Mouse (Mus musculus) G1E (cell line): ENCODE data around the gene Tpm3.

Experiments
- CTCF ChIP-seq: IDR thresholded peaks from 2 replicates; pipeline ENCODE4 v1.5.1; 2012; ENCODE audit warnings: low read depth, low read length, inconsistent platforms, mixed read lengths
- TAL1 ChIP-seq: conservative IDR thresholded peaks from 2 replicates; pipeline ENCODE4 v1.6.1; 2012; ENCODE audit warnings: low read depth, low read length, inconsistent platforms, mixed read lengths

DNA sequence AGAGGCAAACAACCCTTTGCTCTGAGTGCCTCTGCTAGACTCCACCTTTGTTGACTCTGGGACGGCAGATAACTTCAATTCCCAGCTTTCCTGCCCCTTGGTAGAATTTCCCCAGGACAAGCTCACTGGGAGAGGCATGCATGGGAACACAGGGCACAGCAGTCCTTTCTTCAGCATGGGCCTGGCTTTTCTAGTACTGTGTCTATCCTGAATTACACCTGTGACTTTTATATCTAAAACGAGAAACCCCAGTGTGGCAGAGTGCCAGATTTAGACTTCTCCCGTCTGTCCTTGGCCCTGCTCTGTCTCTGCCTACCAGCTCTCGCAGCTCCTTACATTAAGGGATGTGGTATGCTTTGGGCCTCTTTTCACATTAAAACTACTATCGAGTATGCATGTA lies 10.6 kb downstream of the Tpm3 start:
- no peak for TF ChIP-seq CTCF
- no peak for TF ChIP-seq TAL1
